Mouse (Mus musculus): Measurements from ENCODE around the gene Prmt8.
A peak's percentile ranks its signal among the peaks of the same experiment; 100 is the strongest.

Prmt8 gene

GRCm38 (mm10) chr6:127769275-127770156, at the start of gene Prmt8:
Gene Prmt8, minus strand, starts transcription at chr6:127769472.
- DNase-seq, result no peak

DNA sequence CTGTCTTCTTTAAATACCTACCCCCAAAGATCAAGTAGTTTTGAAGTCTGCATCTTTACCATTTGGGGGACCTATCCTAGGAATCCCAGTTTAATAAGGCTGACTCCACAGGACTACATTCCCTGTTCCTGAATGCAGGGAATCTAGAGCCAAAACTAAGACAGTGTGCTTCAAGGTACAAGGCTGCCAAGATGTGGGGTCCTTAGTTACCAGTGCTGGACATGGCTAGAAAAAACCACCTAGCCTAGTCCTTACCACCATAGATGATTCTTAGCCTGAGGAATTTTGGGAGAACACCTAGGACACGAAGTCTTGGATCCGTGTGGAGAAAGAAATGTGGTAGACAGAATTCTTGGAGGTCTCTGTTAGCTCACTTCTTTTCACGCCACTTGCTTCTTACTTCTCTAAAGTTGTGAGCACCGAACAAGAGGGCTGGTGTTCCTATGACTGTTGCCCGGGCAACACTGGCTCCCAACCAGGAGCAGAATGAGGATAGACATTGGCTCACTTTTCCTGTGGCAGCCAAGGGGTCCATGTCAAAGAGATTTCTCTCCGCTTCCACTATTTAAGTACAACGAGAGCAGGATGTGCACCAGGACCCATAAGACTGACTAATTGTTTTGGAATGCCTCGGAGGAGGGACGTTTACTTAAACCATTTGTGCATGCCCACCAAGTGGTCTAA, 33.9 kb upstream of the Prmt8 start:
- DNase-seq, result no peak

DNA sequence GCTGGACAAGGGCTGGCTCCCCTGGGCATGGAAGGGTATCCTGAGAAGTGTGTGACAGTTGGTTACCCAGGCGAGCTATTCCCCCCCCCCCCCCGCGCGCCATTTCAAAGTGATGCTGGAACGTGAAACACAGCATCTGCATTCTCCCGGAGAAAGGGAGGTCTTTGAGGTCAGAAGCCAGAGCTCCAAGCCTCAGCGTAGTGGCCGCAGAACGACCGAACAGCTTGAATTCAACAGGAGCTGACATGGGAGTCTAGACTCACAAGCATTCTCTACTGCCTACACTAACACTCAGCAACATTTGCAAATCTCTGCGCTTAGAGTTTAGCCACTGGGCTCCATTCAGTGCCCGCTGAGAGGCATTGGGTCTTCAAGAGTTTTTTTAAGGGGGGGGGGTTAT, 32.9 kb upstream of the Prmt8 start:
- DNase-seq, result no peak

GRCm38 (mm10) chr6:127790023-127790422, 20.8 kb upstream of the Prmt8 start:
- DNase-seq, result no peak

DNA sequence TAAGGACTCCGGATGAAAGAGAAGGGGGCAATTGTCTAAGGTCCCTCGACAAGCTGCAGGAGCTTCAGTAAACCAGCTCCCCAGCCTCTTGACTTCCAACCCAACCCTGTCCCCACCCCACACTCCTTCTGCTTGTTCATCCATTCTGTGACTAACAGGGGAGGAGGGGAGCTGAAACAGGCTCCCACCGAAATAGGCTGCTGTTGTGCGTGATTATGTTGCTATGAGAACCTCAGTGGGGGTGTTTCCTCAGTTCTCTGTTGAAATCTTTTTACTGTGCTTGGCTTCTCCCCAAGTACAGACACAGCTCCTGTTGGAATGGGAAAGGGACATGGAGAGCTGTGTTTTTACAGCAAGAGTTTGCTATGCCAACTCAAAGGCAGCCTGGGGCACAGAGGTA, 1.5 kb upstream of the Prmt8 start:
- no peak for DNase-seq

DNA sequence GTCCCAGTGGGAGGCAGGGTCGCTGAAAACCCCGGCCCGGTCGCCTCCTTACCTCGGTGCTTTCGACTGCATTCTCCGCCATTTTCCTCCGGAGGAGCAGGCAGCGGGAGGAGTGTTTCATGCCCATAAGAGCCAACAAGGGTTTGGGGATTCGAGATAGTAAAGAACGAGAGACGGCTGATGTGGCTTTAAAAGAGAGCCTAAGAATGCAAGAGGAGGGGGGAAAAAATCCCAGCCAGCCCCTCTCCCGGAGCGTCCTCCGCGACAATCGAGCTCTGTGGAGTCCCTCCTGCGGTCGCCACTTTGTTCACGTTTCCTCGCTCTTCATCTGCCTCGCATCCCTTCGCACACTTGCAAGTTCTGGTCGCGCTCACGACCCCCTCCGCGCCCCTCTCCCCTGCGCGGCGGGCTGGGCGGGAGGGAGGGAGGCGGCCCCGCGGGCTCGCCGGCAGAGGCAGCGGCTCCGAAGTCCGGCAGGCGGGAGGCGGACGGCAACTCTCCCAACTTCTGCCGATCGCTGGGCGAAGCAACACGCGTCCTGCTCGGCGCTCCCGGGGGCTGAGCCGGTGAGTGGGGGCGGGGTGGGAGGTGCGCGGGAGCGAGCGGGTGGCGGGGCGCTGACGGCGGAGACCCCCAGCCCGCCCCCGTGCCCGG, 524 bp downstream of the Prmt8 start:
- no peak for DNase-seq

- DNase-seq, result peak in 1 of 2 experiments; percentile 30
Measured at GRCm38 (mm10) chr6:127767706-127768493, 1.4 kb downstream of the Prmt8 start.

GRCm38 (mm10) chr6:127767201-127767705, 2.0 kb downstream of the Prmt8 start:
- DNase-seq, result no peak

DNA sequence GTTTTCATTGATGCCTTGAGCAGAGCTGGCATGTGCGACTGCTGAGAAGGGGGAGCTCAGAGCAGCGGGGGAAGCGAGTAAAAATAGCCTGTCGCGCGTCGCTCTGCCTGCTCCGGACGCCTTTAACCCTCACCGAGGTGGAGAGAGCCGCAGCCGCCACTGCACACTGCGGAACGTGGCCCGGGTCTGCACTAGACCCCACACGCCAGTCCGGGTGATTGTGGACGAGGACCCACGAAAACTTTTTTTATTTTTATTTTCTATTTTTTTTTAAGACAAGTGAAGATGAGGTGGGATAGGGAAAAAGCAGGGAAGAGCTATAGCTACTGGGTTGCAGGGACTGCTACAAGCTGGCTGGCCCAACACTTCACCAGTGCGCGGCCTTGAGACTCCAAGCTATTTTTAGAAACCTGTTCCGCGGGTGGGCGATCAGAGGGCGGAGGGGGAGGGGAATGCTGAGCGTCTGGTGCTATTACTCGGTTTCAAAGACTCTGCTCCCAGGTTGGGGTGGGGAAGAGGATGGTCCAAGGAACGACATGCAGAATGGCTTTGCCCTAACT, 2.6 kb downstream of the Prmt8 start:
- DNase-seq, result no peak

DNA sequence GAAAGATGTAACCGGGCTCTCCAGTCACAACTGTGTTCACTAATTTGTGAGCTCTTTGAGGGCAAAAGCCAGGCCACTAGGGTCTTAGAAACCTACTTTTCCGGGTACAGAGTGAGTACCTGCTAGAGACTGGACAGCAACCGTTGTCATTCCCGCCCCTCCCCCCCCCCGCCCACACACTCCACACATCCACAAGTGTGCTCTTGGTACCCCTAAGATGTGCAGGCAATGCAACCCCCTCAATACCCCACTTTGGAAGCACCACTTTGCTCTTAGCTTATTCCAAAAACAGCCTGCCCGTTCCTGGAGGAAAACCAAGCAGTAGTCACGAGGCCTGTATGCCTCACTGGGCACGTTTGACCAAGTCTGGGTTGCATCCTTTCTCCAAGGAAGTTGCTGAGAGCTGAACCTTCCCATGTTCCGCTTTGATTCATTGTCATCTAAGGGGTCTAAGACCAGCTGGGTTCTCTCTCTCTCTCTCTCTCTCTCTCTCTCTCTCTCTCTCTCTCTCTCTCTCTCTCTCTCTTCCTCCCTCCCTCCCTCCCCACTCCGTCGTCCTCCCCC, 3.1 kb downstream of the Prmt8 start:
- DNase-seq, result no peak

DNA sequence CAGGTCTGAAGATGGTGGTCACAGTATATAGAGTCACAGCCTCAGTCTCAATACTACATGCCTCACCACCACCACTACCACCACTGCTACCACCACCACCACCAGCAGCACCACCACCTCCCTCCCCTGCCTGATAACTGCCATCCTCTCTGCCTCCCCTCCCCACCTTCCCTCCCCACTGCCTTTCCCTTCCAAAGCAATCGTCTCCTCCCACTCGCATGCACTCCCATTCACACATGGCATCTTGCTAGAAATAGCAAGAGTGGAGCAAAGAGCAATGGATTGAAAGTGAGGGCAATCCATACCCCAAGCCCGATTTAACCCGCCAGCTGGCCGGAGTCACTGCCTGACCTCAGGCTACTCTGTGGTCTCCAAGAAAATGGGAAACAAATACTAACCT, 3.7 kb downstream of the Prmt8 start:
- no peak for DNase-seq

- DNase-seq, result no peak
Measured at GRCm38 (mm10) chr6:127758264-127758663, 11.0 kb downstream of the Prmt8 start.

DNA sequence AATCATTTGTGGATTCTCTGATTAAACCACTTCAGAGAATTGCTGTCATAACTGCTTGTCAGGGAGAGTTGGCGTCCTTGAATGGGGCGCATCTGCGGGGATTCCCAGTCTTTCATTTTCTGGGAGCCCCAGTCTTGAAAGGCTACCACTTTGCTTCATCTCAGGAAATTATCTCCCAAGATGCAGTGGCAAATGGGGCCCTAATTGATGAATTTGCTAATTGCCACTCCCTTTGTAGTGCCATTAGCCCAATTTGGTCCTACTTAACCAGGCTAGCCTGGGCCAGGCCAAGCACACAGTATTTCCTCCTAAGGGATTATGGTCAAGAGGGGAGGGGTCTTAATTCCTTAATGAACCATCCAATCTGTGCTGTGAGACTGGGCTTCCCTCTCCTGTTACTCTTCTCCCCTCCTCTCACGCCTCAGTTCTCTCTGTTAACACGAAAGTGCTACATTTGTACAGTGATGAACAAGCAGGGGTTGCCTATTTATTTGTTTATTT, 11.6 kb downstream of the Prmt8 start:
- DNase-seq, result no peak

GRCm38 (mm10) chr6:127756856-127757255, 12.4 kb downstream of the Prmt8 start:
- DNase-seq, result no peak

DNA sequence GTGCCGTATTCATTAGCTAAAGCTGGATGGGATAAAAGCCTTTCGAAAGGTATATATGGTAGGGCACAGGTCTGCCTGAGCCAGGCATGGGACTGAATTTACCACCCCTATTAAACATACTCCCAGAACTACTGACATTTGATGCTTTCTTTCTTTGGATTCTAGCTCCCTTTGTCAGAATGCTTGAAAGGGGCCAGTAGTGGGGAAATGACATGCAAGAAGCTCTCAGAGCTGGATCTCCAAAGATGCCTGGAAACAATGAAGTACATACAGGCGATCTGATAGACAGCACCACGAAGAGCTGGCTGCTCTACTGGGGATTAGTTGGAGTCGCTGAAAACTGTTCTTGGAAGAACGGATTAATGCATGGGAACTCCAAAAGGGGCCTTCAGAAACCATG, 16.0 kb downstream of the Prmt8 start:
- DNase-seq, result no peak

GRCm38 (mm10) chr6:127752681-127753080, 16.6 kb downstream of the Prmt8 start:
- DNase-seq, result no peak

DNA sequence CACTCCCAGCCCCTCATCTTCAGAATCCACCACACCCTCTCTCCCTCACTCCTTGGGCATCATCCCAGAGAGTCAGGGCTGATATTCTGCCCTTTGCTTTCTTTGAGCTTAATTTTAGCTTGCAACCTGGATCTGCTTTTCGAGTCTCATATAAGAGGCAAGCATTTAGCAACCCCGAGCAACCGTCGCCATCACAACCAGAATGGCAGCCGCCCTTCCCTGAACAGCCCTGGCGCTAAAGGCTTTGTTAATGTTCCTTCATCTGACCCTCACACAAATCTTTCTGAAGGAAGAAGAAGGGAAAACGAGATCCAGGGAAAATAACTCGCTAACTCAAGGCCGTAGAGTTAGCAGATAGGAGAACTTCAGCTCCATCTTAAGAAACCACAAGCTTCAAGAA, 17.8 kb downstream of the Prmt8 start:
- no peak for DNase-seq

DNA sequence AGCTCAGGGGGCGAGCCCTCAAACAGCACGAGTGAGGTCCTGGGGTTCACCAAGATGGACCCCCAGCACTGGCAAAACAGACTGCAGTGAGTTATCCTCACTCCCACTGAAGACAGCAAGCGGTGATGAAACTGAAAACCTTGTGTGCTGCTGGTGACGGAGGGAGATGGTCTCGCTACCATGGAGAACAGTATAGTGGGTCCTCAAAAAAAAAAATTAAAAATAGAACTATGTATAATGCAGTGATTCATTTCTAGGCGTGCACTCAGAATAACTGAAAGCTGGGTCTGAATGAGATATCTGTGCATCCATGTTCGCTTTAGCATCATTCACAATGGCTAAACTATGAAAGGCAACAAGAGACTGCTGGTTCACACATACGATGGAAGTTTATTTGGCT, 20.5 kb downstream of the Prmt8 start:
- no peak for DNase-seq

DNA sequence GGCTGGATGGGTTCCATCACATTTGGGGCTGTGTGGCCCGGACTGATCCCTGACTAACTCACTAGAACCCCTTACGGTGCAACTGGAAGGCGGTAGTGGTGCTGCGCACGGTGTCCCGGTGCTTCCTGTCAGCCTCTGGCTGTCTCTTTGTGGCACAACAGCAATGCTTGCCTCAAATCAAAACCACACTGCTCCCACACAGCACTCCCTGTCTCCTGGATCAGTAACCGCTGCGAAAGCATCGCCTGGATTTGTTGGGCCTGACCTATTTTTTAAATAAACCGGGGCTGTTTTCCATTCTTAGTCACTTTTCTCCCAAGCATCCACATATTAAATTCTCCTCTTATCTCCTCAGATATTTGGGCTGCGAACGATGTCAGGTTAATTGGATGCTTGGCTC, 27.0 kb downstream of the Prmt8 start:
- no peak for DNase-seq

DNA sequence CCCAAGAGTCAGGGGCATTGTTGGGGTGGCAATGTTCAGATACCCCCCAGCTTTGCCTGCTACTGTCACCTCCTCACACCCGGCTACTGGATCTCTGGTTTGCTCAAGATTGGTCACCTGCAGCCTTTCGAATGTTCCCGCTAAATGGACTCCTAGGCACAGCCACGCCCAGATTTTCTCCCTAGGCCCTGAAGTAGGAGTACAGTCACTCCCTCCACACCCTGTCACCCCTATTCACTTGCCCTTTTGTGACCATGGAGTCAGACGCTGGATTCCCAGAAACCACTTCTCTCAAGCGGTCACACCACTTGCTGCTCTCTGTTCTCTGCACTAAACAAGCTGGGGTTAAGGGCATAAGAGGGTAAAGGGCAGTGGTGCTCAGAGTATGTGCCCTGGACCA, 28.1 kb downstream of the Prmt8 start:
- no peak for DNase-seq

DNA sequence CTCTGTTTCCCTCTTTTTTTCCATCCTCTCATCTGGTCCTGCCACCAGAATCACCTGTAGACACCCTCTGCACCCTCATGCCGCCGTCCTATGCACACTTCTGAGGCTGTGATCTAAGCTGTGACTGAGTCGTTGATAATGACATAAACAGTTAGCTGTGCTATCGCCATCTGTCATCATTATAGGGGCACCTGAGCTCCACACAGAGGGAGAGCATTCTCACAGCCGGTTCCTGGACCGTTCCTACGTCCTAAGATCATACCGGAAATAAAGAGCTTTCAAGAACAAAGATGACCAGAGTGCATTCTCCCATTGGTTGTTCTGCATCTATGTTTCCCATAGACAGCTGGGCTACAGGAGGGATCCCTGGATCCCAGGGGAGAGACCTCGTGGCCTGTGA, 28.6 kb downstream of the Prmt8 start:
- DNase-seq, result no peak

- no peak for DNase-seq
Measured at GRCm38 (mm10) chr6:127739921-127740320, 29.4 kb downstream of the Prmt8 start.

Measured in kidney, adult 8-10 months (tissue).